Mouse (Mus musculus) heart, adult 2 months (tissue): Measurements from ENCODE around the gene Ap2s1. TPM values are rescaled to one million over a fixed set of nuclear protein-coding genes. Genes with fewer than 3 reads are reported as not detected.

Experiments
- DNase-seq, 2 experiments: peaks; one replicate each; pipeline ENCODE4 v3.0.0; 2021
- H3K27ac ChIP-seq: fragments of 200-600 bp; 2 replicates; pipeline ENCODE4 v1.8.1; 2022
- H3K27me3 ChIP-seq: fragments of 200-500 bp; 2 replicates; pipeline ENCODE4 v1.6.1; 2012; ENCODE audit warnings: mild to moderate bottlenecking, low read length, inconsistent platforms, mixed read lengths; ENCODE audit not compliant: control insufficient read depth, insufficient read depth
- H3K36me3 ChIP-seq: fragments of 200-500 bp; 2 replicates; pipeline ENCODE4 v1.6.1; 2012; ENCODE audit warnings: low read length, inconsistent platforms; ENCODE audit not compliant: control insufficient read depth, insufficient read depth
- H3K4me1 ChIP-seq: fragments of 200-500 bp; 2 replicates; pipeline ENCODE4 v1.6.1; 2011; ENCODE audit warnings: low read length; ENCODE audit not compliant: control insufficient read depth, insufficient read depth
- H3K4me3 ChIP-seq: fragments of 200-600 bp; 2 replicates; pipeline ENCODE4 v1.8.1; 2022
- H3K79me2 ChIP-seq: fragments of 200-500 bp; replicated peaks from 2 replicates; pipeline ENCODE4 v1.6.1; 2012; ENCODE audit warnings: mild to moderate bottlenecking, inconsistent platforms, low read length, moderate library complexity, mixed read lengths; ENCODE audit not compliant: control insufficient read depth, insufficient read depth
- H3K9ac ChIP-seq: fragments of 200-500 bp; 2 replicates; pipeline ENCODE4 v1.6.1; 2012; ENCODE audit warnings: low read depth, mild to moderate bottlenecking, control low read depth, inconsistent platforms, low read length, mixed read lengths
- CTCF ChIP-seq: fragments of 200-600 bp; IDR thresholded peaks from 2 replicates; pipeline ENCODE4 v1.8.1; 2022; ENCODE audit warnings: antibody characterized with exemption, mild to moderate bottlenecking, moderate library complexity
- EP300 ChIP-seq: fragments of 200-500 bp; IDR thresholded peaks from 2 replicates; pipeline ENCODE4 v1.6.1; 2011; ENCODE audit warnings: low read depth, low read length, control low read depth; ENCODE audit not compliant: insufficient read depth
- POLR2A ChIP-seq: fragments of 200-500 bp; IDR thresholded peaks from 2 replicates; pipeline ENCODE4 v1.6.1; 2011; ENCODE audit warnings: mild to moderate bottlenecking, low read depth, low read length, control low read depth; ENCODE audit not compliant: insufficient read depth
- WGBS: fragments of 180-500 bp; shearing (Covaris S2); methylation state at CpG from one replicate; pipeline ENCODE4 v1.1.7; 2018; 5-methylcytosine and 5-hydroxymethylcytosine counted together
- intact Hi-C: fragments of 180-260 bp; cut with DNase I; formaldehyde crosslinking; loops from one replicate; pipeline ENCODE4 v1.15.1; 2025
- polyA plus RNA-seq: library from polyadenylated mRNA; depleted of rRNA; stranded (reverse); fragments of >200 nt; gene quantifications from 2 replicates; pipeline ENCODE4 v1.2.3, GENCODE M21; 2012
- total RNA-seq, 2 experiments: library from RNA; stranded (reverse); gene quantifications; 2 replicates each; pipeline ENCODE4 v1.2.3; 2021

Ap2s1 gene
- total and polyA plus RNA-seq, 3 experiments, result 69.7 to 123 (median 75.3) TPM

DNA sequence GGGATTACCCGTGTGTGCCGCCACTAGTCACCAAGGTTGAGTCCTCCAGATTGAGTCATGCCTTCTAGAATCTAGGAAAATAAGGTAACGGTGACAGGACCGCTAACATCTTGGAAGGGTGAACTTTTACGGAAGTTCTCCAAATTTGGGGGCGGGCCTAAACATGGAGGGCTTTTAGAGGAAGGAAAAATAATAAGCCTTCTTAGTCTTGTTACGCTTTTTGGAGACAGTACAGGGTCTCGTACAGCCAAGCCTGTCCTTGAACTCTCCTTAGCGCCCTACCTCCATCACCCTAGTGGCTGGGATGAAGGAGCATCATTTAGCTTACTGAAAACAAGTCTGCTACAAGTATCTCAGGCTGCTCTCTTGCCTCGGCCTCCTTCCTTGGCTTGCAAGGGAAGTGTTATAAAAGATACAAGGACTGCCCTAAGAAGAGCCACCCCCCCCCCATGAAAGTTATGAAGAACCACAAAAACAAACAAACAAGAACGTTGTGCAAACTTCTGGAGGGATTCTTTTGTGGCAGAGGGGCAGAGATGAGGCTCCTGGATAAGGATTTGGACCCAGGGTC lies 44.4 kb downstream of the Ap2s1 start:
- Histone ChIP-seq H3K4me1 (peaks cover 10% of the 10 kb centered on the region), H3K27ac (peak overlapping the region; percentile 77), H3K4me3 (peak overlapping the region; percentile 69), H3K27me3 (peaks cover 2% of the 10 kb centered on the region; the same call in 1 of the 2 replicates), H3K79me2 (0 out of 2 replicates have a peak, but pooled peaks cover 1% of the 10 kb centered on the region), H3K36me3 (no peaks in the 10 kb centered on the region), H3K9ac (peak overlapping the region; percentile 93)
- 26% methylated on average over 11 of the region's 11 CpGs for WGBS
- TF ChIP-seq EP300 (no peak), POLR2A (no peak), CTCF (no peak)
- no peak for DNase-seq
- intact Hi-C loops, result loop anchor here (5.0 kb wide), 1 partner anchor 35 kb away; no protein-coding TSS in a partner anchor

DNA sequence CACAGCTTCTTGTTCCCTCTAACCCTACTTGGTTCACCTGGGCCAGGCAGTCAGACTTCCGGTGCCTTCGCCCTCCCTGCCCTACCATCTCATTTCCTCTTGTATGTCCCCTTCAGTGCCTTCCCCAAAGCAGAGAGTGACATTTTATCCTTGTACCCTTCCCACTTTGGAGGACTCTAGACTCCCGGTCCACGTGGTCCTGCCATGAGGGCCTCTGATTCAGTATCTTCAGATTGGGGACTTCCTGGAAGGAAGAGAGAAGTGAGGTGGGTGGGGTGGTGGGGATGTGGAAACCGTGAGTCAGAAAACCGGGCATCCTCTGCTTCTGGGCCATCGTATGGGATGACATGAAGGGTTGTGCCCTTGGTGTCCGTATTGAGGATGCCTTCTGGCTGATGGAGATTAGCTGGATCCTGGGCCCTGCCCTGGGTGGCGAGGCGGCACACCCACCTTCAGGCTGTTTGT lies 45.0 kb downstream of the Ap2s1 start:
- TF ChIP-seq CTCF (no peak), EP300 (no peak), POLR2A (no peak)
- WGBS, result 44% methylated on average over 10 of the region's 10 CpGs
- peaks cover 2% of the 10 kb centered on the region; the same call in 1 of the 2 replicates for H3K27me3 ChIP-seq
- H3K27ac ChIP-seq, result peak overlapping the region; percentile 36; the same call in 1 of the 2 replicates
- peak; percentile 33 to 38 for DNase-seq
- H3K9ac ChIP-seq, result peak overlapping the region; percentile 3; the same call in 1 of the 2 replicates
- H3K36me3 ChIP-seq, result no peaks in the 10 kb centered on the region
- H3K79me2 ChIP-seq, result 0 out of 2 replicates have a peak, but pooled peaks cover 1% of the 10 kb centered on the region
- H3K4me3 ChIP-seq, result peak overlapping the region; percentile 35
- peaks cover 10% of the 10 kb centered on the region for H3K4me1 ChIP-seq
- intact Hi-C loops, result loop anchor here (5.0 kb wide), 1 partner anchor 36 kb away; no protein-coding TSS in a partner anchor

GRCm38 (mm10) chr7:16783758-16784415 lies 45.7 kb downstream of the Ap2s1 start:
- Histone ChIP-seq H3K79me2 (0 out of 2 replicates have a peak, but pooled peaks cover 1% of the 10 kb centered on the region), H3K4me1 (peaks cover 10% of the 10 kb centered on the region), H3K27me3 (peaks cover 2% of the 10 kb centered on the region; the same call in 1 of the 2 replicates), H3K27ac (peak overlapping the region; percentile 36; the same call in 1 of the 2 replicates), H3K36me3 (no peaks in the 10 kb centered on the region), H3K4me3 (peak overlapping the region; percentile 35), H3K9ac (peak overlapping the region; percentile 3; the same call in 1 of the 2 replicates)
- peak; percentile 63 to 67 for DNase-seq
- WGBS, result 48% methylated on average over 17 of the region's 17 CpGs
- intact Hi-C loops, result loop anchor here (5.0 kb wide), 1 partner anchor 37 kb away; no protein-coding TSS in a partner anchor
- TF ChIP-seq POLR2A (no peak), EP300 (no peak), CTCF (no peak)

GRCm38 (mm10) chr7:16784498-16784976 lies 46.3 kb downstream of the Ap2s1 start:
- peaks cover 2% of the 10 kb centered on the region; the same call in 1 of the 2 replicates for H3K27me3 ChIP-seq
- 0 out of 2 replicates have a peak, but pooled peaks cover 1% of the 10 kb centered on the region for H3K79me2 ChIP-seq
- no peaks in the 10 kb centered on the region for H3K36me3 ChIP-seq
- DNase-seq, result peak in 1 of 2 experiments; percentile 31
- intact Hi-C loops, result loop anchor here (5.0 kb wide), 1 partner anchor 37 kb away; no protein-coding TSS in a partner anchor
- TF ChIP-seq POLR2A, result no peak
- no peak for TF ChIP-seq CTCF
- no peak for TF ChIP-seq EP300
- H3K4me1 ChIP-seq, result peaks cover 10% of the 10 kb centered on the region
- WGBS, result 77% methylated on average over 10 of the region's 10 CpGs
- H3K9ac ChIP-seq, result no peak overlapping the region
- no peak overlapping the region; the same call in 1 of the 2 replicates for H3K4me3 ChIP-seq
- no peak overlapping the region for H3K27ac ChIP-seq

GRCm38 (mm10) chr7:16785541-16786083 lies 47.4 kb downstream of the Ap2s1 start:
- Histone ChIP-seq H3K4me1 (peaks cover 8% of the 10 kb centered on the region), H3K27me3 (peaks cover 2% of the 10 kb centered on the region; the same call in 1 of the 2 replicates), H3K4me3 (no peak overlapping the region), H3K36me3 (no peaks in the 10 kb centered on the region), H3K9ac (no peak overlapping the region), H3K79me2 (0 out of 2 replicates have a peak, but pooled peaks cover 1% of the 10 kb centered on the region), H3K27ac (no peak overlapping the region)
- intact Hi-C loops, result no loop called here
- WGBS, result 39% methylated on average over 8 of the region's 8 CpGs
- DNase-seq, result peak in 1 of 2 experiments; percentile 15
- TF ChIP-seq EP300 (no peak), CTCF (no peak), POLR2A (no peak)
